Mouse (Mus musculus) midbrain, postnatal 0 days (tissue): ENCODE measurements around the gene Tmc6. TPM values are rescaled to one million over a fixed set of nuclear protein-coding genes. Genes with fewer than 3 reads are reported as not detected.

Experiments
- ATAC-seq: fragments of 200-750 bp; cut with Nextera tagmentation; 2 replicates; pipeline ENCODE4 v1.8.0; 2017; ENCODE audit warnings: moderate number of reproducible peaks, mild to moderate bottlenecking, moderate TSS enrichment, moderate library complexity; ENCODE audit not compliant: low FRiP score
- DNase-seq: peaks from one replicate; pipeline ENCODE4 v3.0.0-alpha.2; 2015; ENCODE audit warnings: low spot score
- H3K27ac ChIP-seq: fragments of 300-500 bp; sonication (generic); 2 replicates; pipeline ENCODE4 v1.5.1; 2014; ENCODE audit warnings: low read depth, mild to moderate bottlenecking, low read length, mixed read lengths
- H3K27me3 ChIP-seq: fragments of 300-500 bp; sonication (generic); 2 replicates; pipeline ENCODE4 v1.6.1; 2014; ENCODE audit warnings: low read length, control low read depth, mixed read lengths; ENCODE audit not compliant: insufficient read depth
- H3K36me3 ChIP-seq: fragments of 300-500 bp; sonication (generic); 2 replicates; pipeline ENCODE4 v1.6.1; 2014; ENCODE audit warnings: low read length, control low read depth, mixed read lengths; ENCODE audit not compliant: insufficient read depth
- H3K4me1 ChIP-seq: fragments of 300-500 bp; sonication (generic); 2 replicates; pipeline ENCODE4 v1.6.1; 2014; ENCODE audit warnings: mild to moderate bottlenecking, control low read depth, antibody characterized with exemption, low read length, mixed read lengths; ENCODE audit not compliant: insufficient read depth
- H3K4me2 ChIP-seq: fragments of 300-500 bp; sonication (generic); 2 replicates; pipeline ENCODE4 v1.6.1; 2014; ENCODE audit warnings: low read depth, mild to moderate bottlenecking, low read length, mixed read lengths; ENCODE audit not compliant: poor library complexity, severe bottlenecking
- H3K4me3 ChIP-seq: fragments of 300-500 bp; sonication (generic); 2 replicates; pipeline ENCODE4 v1.5.1; 2014; ENCODE audit warnings: low read depth, mild to moderate bottlenecking, low read length, moderate library complexity
- H3K9ac ChIP-seq: fragments of 300-500 bp; sonication (generic); replicated peaks from 2 replicates; pipeline ENCODE4 v1.6.1; 2014; ENCODE audit warnings: mild to moderate bottlenecking, low read length, moderate library complexity, mixed read lengths; ENCODE audit not compliant: poor library complexity, severe bottlenecking
- H3K9me3 ChIP-seq: fragments of 300-500 bp; sonication (generic); 2 replicates; pipeline ENCODE4 v1.6.1; 2016; ENCODE audit warnings: low read length, control low read depth
- CTCF ChIP-seq: IDR thresholded peaks from 2 replicates; pipeline ENCODE4 v1.5.1; 2016; ENCODE audit warnings: antibody characterized with exemption, mild to moderate bottlenecking
- WGBS: fragments of 180-500 bp; shearing (Covaris S2); extraction: QIAGEN DNeasy Blood & Tissue Kit; methylation state at CpG from one replicate; pipeline ENCODE4 v1.1.7; 2014; 5-methylcytosine and 5-hydroxymethylcytosine counted together
- polyA plus RNA-seq: library from polyadenylated mRNA; unstranded; fragments of >200 nt; fragmentation: Nextera tagmentation; extraction: Ambion mirVana; gene quantifications from 2 replicates; pipeline ENCODE4 v1.2.1, GENCODE M21; 2015
- total RNA-seq: library from RNA; depleted of rRNA; stranded (reverse); fragments of >200 nt; gene quantifications from 2 replicates; pipeline ENCODE4 v1.2.3, GENCODE M21; 2014

The Tmc6 gene
- total and polyA plus RNA-seq, 2 experiments from 2014 or later = 2.2 to 3.9 TPM

- H3K9me3 ChIP-seq = no peaks in the 10 kb centered on the region
- peak; percentile 70 for TF ChIP-seq CTCF
- DNase-seq = peak; percentile 63
- H3K27ac ChIP-seq = no peak overlapping the region
- H3K27me3 ChIP-seq = peaks cover 14% of the 10 kb centered on the region
- no peak overlapping the region for H3K4me2 ChIP-seq
- WGBS = 10% methylated on average over 10 of the region's 10 CpGs
- H3K36me3 ChIP-seq = no peaks in the 10 kb centered on the region
- no peak overlapping the region for H3K4me3 ChIP-seq
- no peaks in the 10 kb centered on the region; the same call in 1 of the 2 replicates for H3K4me1 ChIP-seq
- no peak overlapping the region for H3K9ac ChIP-seq
- ATAC-seq = no peak
Observed at GRCm38 (mm10) chr11:117786294-117786693, 4.3 kb upstream of the Tmc6 start.

- Histone ChIP-seq H3K27ac (no peak overlapping the region), H3K9ac (no peak overlapping the region; the same call in 1 of the 2 replicates), H3K9me3 (no peaks in the 10 kb centered on the region), H3K4me3 (peak overlapping the region; percentile 23; the same call in 1 of the 2 replicates), H3K4me2 (peak overlapping the region; percentile 54), H3K4me1 (no peaks in the 10 kb centered on the region; the same call in 1 of the 2 replicates), H3K36me3 (no peaks in the 10 kb centered on the region), H3K27me3 (peaks cover 28% of the 10 kb centered on the region)
- 42% methylated on average over 10 of the region's 10 CpGs for WGBS
- DNase-seq = no peak
- no peak for ATAC-seq
- TF ChIP-seq CTCF = no peak
Observed at GRCm38 (mm10) chr11:117783683-117784309, 1.8 kb upstream of the Tmc6 start.

GRCm38 (mm10) chr11:117783089-117783488 lies 1.1 kb upstream of the Tmc6 start:
- Histone ChIP-seq H3K4me2 (peak overlapping the region; percentile 54), H3K4me1 (no peaks in the 10 kb centered on the region; the same call in 1 of the 2 replicates), H3K4me3 (peak overlapping the region; percentile 23), H3K9me3 (no peaks in the 10 kb centered on the region), H3K27me3 (peaks cover 28% of the 10 kb centered on the region), H3K9ac (peak overlapping the region; percentile 33; the same call in 1 of the 2 replicates), H3K27ac (no peak overlapping the region), H3K36me3 (no peaks in the 10 kb centered on the region)
- peak; percentile 67 for DNase-seq
- WGBS = 5% methylated on average over 31 of the region's 31 CpGs
- ATAC-seq = peak; percentile 31; the same call in 1 of the 2 replicates
- peak; percentile 64 for TF ChIP-seq CTCF

GRCm38 (mm10) chr11:117782705-117783034 lies 672 bp upstream of the Tmc6 start:
- H3K36me3 ChIP-seq = no peaks in the 10 kb centered on the region
- H3K4me1 ChIP-seq = no peaks in the 10 kb centered on the region; the same call in 1 of the 2 replicates
- TF ChIP-seq CTCF = no peak
- H3K9me3 ChIP-seq = no peaks in the 10 kb centered on the region
- H3K27me3 ChIP-seq = peaks cover 28% of the 10 kb centered on the region
- peak overlapping the region; percentile 23 for H3K4me3 ChIP-seq
- no peak for ATAC-seq
- H3K9ac ChIP-seq = 0 out of 2 replicates have a peak overlapping the region, but pooled peaks have one; percentile 33
- no peak for DNase-seq
- no peak overlapping the region for H3K27ac ChIP-seq
- 58% methylated on average over 9 of the region's 9 CpGs for WGBS
- H3K4me2 ChIP-seq = peak overlapping the region; percentile 54

- peaks cover 28% of the 10 kb centered on the region for H3K27me3 ChIP-seq
- H3K27ac ChIP-seq = no peak overlapping the region; the same call in 1 of the 2 replicates
- TF ChIP-seq CTCF = no peak
- no peaks in the 10 kb centered on the region for H3K9me3 ChIP-seq
- no peak overlapping the region for H3K4me3 ChIP-seq
- peak overlapping the region; percentile 44; the same call in 1 of the 2 replicates for H3K4me2 ChIP-seq
- ATAC-seq (no peak), DNase-seq (peak; percentile 24)
- no peaks in the 10 kb centered on the region; the same call in 1 of the 2 replicates for H3K4me1 ChIP-seq
- no peak overlapping the region for H3K9ac ChIP-seq
- WGBS = 30% methylated on average over 18 of the region's 18 CpGs
- H3K36me3 ChIP-seq = no peaks in the 10 kb centered on the region
Observed at GRCm38 (mm10) chr11:117781199-117781821, 688 bp downstream of the Tmc6 start.

GRCm38 (mm10) chr11:117780582-117781111 lies 1.4 kb downstream of the Tmc6 start:
- Histone ChIP-seq H3K4me1 (no peaks in the 10 kb centered on the region; the same call in 1 of the 2 replicates), H3K9me3 (no peaks in the 10 kb centered on the region), H3K27ac (no peak overlapping the region; the same call in 1 of the 2 replicates), H3K4me2 (peak overlapping the region; percentile 44), H3K36me3 (no peaks in the 10 kb centered on the region), H3K9ac (no peak overlapping the region), H3K4me3 (peak overlapping the region; percentile 23; the same call in 1 of the 2 replicates), H3K27me3 (peaks cover 28% of the 10 kb centered on the region)
- ATAC-seq = no peak
- 8% methylated on average over 19 of the region's 19 CpGs for WGBS
- TF ChIP-seq CTCF = no peak
- DNase-seq = no peak
